Mouse (Mus musculus): ENCODE measurements around the gene Slc12a1.

DNA sequence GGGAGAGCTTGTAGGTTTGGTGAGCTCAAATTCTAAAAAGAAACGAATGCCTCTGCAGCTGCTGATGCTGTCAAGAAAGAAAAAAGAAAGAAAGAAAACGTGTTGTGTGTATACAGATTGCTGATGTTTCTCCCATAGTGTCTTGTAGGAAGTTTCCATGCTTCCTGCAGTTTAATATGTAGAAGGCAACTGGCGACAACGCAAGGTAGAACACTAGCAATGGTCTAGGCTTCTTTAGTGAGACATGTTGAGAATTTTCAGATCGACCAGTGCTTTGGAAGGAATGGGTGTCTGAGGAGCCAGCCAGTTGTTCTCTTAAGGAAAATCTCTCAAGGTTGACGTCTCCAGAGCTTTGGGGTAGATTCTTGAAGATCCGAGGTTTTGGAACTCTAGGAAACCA is 15.5 kb upstream of the Slc12a1 start:
- TF ChIP-seq POLR2A (IDR thresholded peaks at IDR 0.05; ENCODE audit: low read depth, low read length) (no peak), CTCF (IDR thresholded peaks at IDR 0.05; ENCODE audit: extremely low read depth, insufficient read length, insufficient replicate concordance, low read depth, low read length) (no peak)

Measured in small intestine, adult 2 months (tissue).